Mouse (Mus musculus): Measurements from ENCODE around the gene Ispd.
A peak's percentile ranks its signal among the peaks of the same experiment; 100 is the strongest.

The Ispd gene

DNA sequence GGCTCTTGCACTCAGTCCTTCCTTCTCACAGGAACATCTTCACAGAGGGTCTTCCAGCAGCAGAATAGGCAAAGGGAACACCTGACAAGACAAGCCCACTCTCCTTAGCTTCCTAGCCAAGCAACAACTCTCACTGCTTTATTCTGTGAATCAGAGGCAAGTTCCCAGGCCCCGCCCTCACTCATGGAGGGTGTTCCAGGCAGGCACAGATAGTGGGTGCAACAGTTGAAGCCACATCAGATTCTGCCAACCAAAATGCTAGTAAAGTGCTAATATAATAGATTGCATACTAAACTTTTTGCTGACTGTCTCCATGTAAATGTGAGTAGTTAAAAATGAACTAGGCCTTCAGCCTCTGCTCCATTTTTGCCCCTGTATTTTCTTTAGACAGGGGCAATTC lies 173.4 kb downstream of the Ispd start:
- DNase-seq (ENCODE audit: low read depth, low spot score) = no peak

DNA sequence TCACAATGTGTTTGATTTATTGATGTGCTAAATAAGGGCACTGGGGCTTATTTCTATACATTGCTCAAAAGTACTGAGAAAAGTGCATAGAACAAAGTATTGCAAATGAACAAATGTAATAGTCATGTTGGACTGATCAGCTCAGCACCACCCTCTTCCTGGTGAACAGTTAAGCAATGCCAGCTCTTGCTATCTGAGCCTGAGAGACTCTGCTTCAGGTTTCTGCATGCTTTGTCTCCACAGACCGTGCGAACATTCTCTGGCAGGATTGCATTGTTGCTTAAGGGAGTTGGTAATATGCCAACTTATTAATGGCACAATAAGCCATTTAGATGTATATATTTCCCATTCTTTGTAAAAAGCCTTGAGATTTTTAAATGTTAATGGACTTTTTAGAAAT lies 182.9 kb downstream of the Ispd start:
- no peak for DNase-seq (ENCODE audit: low read depth, low spot score)

DNA sequence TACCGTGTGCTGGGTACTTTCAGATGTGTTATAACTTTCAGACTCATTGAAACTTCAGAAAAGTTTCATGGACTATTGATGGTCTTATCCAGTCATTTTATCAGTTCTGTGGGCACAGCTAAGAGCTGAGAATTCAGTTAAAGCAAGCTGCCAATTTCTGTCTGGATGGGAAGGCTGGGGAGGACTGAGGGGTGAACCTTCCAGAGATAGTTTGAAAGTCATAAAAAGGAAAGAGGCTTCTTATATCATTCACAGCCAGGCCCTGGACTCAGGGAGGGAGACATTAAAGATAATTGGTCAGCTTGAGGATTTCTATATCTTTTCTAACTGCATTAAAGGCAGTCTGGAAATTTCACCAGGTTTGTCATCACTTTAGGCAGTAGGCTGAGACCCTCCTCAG lies 185.7 kb downstream of the Ispd start:
- no peak for DNase-seq (ENCODE audit: low read depth, low spot score)

DNA sequence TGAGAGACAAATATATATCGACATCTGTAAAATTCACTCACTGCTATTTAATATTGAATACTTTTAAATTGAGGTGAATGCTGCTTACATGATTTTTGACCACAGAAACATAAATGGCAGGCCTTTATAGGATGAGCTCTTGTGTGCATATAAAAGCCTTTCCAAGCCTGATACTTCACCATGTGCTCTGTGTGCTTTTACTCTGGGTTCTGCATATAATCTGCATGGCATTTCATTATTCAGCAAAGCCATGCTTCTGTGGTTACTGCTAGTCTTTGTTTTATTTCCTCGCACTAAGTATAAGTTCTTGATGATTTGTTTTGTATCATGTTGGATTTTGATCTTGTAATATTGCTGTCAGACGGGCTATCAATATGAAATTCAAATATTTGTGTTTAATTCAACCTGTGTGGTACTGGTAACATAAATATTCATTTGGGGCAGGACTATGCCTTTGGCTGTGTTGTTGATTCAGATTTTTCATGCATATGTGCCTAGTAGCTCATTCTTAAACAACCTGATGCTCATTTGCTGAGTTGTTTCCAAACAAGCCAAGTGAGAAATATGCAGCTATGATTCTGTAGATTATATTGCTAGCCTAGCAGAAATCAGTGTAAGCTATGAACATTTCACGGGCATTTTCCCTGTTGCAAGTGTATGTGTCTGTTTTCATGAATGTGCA lies 189.3 kb downstream of the Ispd start:
- DNase-seq (ENCODE audit: low read depth, low spot score) = no peak

DNA sequence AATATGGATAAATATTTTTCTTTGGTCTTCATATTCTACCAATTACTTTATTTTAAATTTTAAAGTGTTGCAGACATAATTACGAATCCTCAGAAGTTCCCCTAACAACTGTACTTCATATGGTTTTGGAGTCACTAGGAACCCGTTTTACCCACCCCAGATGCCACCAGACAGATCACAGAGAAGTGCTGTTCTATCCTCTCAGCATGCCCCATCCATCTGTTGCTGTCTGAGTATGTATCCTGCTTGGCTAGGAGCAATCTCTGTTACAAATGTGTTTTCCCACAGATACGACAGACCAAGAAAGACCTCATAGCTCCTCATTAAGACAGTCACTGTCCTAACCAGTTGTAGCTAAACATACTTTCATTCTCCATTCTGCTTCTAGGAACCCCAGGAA lies 203.6 kb downstream of the Ispd start:
- no peak for DNase-seq (ENCODE audit: low read depth, low spot score)

DNA sequence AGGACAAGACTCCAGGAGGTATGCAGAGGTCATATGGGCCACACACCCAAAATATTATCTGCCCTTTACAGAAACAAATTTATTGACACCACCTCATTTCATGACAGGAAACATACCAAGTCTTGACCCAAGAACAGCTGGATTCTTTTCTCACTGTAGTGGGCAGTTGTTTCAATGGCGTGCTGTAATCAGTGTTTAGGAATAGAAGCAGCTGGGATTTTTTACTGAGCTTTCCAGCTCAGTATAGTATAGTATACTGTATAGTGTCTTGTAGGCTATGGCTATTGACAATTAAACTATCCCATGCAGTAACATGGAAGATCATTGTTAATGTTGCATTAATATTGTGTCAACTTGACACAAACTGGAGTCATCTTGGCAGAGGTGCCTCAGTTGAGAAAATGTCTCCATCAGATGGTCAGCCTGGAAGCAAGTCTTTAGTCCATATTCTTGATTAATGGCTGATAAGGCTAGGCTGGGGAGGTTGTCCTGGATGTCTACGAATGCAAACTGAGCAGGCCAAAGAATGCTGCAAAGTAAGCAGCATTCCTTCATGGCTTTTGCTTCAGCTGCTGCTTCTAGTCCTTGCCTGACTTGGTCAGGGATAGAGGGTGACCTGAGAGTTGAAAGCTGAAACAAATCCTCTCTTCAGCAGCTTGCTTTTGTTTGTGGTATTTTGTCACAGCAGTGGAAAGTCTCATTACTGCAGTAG lies 216.4 kb downstream of the Ispd start:
- DNase-seq (ENCODE audit: low read depth, low spot score) = no peak

DNA sequence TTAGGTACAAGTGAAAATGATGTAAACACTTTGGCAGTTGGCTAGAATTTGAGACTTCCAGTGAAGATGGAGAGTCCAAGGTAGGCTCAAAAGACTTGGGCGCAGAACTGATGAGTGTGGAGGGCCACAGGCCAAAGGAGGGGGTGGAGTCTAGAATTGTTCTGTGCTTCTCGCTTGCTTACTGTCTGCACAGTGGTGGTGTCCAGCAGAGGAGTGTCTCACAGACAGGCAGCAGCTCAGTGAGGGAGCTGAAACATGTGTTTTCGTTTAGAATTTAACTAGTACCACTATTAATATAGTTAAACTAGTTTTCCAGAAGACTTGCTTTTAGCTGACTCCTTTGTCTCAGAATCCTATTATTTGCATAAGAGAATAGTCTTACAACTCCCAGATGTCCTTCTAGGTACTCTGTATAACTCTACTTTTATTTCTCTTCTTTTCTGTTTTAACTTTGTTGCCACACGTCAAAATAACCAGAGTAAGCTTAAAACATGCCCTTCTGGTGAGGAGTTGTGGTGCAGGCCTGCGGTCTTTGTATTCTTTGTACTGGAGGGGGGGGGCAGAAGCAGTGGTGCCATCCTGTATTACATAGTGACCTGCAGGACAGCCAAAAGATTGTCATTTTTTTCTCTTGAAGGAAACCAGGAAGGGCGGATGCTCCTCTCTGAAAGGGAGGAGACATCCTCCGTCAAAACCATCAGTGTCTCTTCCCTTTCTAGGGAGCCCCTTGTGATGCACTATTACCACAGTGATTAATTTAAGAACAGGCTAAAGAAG lies 240.9 kb downstream of the Ispd start:
- no peak for DNase-seq (ENCODE audit: low read depth, low spot score)

DNA sequence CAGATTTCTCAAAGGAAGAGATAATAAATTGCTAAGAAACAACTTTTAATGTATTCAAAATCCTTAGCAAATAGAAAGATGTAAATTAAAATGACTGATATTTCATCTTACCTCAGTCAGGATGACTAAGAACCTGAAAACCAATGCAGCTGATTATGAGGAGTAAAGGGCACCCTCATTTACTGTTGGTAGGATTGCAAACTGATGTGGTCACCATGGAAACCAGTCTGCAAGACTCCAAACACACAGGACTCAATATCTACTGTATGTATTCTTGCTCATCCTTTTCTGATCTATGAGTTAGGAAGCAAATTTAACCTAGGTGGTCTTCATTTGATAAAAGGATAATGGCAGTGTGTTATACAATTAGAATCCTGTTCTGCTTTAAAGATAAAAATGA lies 246.0 kb downstream of the Ispd start:
- no peak for DNase-seq (ENCODE audit: low read depth, low spot score)

DNA sequence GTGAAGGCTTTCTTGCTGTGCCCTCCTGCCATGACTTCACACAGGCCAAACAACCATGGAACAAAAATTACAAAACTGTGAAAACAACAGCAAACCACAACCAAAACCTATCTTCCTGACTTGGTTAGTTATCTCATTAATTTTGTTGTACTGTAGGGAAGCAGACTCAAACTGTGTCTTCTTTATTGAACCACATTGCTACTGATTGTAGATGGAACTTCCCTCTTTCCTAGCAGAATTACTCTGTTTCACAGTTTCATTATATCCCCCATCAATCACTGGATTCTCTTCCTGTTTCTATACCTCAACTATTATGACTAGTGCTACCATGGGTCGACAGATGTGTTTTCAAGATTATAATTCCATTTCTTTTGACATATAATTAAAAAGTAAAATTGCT lies 251.2 kb downstream of the Ispd start:
- DNase-seq (ENCODE audit: low read depth, low spot score) = no peak

DNA sequence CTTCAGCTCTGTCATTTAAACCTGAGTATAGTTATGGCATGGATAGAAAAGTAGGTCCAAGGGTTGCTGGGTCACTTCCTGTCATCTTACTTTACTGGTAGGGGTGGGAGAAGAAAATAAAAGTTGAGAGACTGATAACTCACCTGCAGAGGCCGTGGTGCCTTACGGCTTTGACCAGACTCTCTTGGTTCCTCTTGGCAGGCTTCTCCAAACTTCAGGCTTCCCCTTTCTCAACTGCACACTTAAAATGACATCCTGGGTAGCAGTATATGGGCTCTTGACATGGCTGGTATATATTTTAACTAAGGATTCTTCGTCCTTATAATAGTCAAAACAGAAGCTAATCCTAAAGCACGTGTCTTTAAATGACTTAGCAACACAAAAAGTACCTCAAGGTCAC lies 266.3 kb downstream of the Ispd start:
- no peak for DNase-seq (ENCODE audit: low read depth, low spot score)

DNA sequence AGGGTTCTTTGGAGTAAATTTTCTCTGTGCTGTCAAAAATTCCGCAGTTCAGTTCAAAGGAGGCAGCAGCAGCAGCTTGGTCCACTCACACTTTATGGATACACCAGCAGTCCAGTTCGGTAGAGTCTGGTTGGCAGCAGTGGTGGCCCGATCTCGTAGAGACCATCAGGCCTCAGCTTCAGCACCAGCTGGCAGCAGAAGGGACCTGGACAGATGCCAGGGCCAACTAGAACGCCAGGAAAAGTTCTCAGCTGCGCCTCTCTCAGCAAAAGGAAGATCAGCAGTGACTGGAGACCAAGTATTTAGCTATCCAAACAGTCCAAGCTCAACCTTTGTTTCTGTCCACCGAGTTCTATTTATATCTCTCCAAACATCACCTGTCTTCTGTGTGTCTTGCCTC lies 281.2 kb downstream of the Ispd start:
- DNase-seq (ENCODE audit: low read depth, low spot score) = no peak

DNA sequence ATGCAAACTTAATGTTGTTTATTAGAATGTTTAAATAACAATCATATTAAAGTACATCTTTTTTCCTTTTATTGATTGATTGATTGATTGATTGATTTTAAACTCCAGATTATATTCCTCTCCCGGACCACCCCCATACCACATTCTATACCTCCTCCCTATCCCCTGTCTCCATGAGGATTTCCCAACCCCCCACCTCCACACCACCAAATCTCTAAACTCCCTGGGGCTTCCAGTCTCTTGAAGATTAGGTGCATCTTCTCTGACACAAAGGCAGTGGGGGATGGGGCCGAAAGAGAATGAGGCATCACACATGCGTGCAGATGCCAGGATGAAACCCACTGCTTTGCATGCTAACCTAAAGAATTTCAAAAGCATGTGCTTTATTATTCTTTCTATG lies 283.5 kb downstream of the Ispd start:
- DNase-seq (ENCODE audit: low read depth, low spot score) = no peak

DNA sequence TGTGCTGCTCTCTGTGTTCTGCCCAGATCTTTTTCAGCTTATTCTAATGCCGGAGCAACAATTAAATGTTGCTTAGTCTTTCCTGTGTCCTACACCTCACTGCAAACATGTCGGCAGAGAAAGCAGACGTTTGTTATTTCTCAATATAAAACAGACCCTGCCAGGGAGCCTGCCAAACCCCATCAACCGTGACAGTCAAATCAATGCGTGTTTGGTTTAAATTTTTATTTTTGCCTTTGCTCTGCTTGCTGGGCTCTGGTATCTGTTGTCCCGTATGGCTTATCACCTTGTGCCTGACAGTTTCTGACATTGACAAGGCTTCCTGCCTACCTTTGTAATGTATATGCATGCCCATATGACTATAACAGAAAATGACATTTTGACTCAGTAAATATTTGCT lies 285.5 kb downstream of the Ispd start:
- no peak for DNase-seq (ENCODE audit: low read depth, low spot score)

DNA sequence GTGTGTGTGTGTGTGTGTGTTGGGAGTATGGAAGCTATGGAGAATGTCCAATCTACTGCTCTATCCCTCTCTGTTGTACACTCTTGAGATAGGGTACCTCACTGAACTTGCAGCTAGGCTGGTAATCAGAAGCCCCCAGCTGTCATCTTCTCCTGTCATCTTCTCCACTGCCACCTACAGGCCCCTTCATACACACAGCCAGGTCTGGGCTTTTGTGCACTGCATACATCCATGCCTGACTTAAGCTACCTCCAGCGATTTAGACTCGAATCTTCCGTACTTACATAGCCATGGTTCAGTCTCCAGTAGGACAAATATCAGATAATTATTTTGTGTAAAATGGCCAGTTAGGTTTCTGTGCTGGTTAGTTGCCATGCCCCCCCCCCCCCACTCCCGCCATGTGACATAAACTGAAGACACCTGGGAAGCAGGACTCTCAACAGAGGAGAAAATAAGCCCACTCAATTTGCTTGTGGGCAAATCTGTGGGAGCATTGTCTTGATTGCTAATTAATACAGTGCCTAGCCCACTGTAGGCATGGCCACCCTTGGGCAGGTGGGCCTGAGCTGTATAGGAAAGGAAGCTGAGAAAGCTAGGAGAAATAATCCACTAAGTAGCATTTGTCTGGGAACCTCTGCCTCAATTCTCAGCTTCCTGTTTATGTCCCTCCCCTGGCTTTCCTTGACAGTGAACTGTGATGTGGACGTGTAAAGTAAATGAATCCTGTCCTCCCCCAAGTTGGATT lies 289.1 kb downstream of the Ispd start:
- no peak for DNase-seq (ENCODE audit: low read depth, low spot score)

DNA sequence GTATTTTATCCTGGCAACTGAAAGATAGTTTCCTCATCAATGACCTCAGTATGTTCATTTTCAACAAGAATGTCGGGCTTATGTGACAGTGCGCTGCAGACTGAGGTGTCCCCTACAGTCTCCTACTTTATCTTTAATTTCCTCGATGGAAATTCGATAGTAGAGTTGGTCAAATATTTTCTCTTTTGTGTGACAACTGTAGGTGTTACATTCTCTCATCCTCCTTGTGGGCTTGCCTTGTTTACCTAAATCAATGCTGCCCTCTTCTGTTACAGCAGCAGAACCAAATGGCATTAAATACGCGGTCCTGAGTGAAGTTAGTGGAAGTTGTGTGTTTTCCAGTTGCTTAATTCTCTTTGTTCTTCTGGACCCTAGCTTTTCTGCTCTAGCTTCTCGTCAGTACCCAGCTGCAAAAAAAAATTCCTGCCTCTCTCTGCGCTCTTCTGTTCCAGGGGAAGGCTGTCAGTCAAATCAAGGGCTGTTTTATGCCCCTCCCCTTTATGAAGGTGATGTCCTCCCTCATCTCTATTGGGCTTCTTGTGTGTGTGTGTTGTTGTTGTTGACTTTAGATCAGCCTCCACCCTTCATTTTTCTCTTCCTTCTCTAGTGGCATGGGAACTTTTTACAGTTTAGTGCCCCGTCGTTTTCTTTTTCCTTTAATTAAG lies 289.8 kb downstream of the Ispd start:
- peak; percentile 38 for DNase-seq (ENCODE audit: low read depth, low spot score)

DNA sequence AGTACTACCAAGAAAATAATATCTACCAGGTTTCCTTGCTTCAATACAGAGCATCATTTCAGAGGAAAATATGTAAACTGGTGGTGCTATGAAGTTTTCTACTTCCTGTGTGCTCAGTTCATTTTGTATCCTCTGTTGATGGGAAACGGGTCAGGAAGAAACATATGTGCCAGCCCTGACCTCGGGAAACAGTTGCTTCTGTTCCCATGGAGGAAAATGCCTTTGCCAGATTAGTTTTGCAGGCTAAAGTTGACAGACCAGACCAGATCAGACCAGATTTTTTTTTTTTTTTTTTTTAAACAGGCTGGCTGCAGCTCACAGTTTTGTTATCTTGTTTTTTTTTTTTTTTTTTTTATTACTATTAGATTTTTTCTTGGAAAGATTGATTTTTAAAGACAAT lies 293.2 kb downstream of the Ispd start:
- DNase-seq (ENCODE audit: low read depth, low spot score) = no peak

DNA sequence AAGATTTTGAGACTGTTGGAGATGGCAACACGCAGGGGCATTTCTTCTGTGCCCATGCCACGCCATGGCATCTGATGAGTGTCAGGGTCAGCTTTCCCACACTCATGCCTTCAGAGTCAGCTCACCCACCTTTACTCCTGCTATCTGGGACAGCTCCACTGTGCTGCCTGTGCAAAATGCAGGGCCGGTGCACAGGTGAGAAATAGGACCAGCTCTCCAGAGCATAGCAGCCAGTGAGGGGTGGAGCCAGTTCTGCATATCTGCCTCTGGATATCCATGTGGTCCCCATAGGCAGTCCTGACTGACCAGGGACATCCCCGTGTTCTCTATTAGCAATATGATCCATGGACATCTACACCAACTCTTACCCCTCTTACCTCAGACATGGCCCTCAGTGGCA lies 297.0 kb downstream of the Ispd start:
- no peak for DNase-seq (ENCODE audit: low read depth, low spot score)

DNA sequence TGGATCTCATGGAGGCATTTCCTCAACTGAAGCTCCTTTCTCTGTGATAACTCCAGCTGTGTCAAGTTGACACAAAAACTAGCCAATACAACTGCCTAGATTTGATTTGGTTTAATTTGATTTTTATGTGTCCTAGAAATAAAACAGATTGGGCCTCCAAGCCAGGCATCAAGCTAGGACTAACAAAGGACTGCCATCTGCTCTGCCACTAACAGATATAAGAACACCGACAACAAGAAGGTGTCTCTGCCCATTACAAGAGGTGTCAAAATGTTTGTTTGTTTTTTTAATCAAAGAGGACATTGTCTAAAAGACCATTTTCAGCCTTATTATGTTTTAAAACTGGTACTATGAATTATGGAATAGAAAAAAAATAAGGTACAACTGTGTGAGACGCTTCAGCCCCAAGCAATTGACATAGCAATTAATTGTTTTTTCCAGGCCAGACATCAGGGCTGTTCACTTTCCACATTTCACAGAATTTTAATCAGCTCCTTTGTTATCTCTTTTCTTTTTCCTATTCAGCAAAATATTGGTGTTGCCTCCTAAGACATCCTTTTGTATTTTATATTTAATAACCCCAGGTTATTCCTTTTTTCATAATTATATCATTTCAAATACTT lies 299.7 kb downstream of the Ispd start:
- no peak for DNase-seq (ENCODE audit: low read depth, low spot score)

DNA sequence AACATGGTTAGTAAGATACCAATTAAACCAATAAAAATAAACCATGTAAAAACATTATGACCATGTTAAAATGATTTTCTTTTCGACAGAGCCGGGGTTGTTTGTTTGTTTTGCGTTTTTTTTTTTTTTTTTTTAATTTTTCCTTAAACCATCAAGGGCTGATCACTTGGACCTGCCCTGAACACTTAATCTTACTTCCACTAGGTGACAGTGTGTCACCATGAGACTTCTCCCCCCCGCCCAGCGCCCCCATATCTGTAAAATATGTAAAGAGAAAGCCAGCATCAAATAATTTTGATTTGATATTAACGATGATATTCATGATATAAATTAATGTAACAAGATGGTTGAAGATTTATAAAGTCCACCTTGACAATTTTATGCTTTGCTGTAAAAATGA lies 300.5 kb downstream of the Ispd start:
- DNase-seq (ENCODE audit: low read depth, low spot score) = no peak

DNA sequence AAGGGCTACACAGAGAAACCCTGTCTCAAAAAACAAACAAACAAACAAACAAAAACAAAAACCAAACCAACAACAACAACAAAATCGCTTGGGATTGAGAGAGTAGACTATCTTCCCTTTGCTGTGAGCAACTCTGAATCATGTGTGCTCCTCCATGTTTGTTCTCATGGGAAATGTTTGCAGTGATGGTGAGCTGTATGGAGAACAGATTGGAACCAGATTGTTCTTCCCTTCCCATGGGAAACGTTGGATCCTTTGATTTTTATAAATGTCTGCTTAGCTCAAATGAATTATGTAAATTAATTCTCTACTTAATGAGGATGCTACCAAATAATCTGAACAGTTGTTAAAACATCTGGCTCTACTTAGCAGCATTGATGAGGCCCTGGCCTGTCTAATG lies 312.8 kb downstream of the Ispd start:
- no peak for DNase-seq (ENCODE audit: low read depth, low spot score)

DNA sequence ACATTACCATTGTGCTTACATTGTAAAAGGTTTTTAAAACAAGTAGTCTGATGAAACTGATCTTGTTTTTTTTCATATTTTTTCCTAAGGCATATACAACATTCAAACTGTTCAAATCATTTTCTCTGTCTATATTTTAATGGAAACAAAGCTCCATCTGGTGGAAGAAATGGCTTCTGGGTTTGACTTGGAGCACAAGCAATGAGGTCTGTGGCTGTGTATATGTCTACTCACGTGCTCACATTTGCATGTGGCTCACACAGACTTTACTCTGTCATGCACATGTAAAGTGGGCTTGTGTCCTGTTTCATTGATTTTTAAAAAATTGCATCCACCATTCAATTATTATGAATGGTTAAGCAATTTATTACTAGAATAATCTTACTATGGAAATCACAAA lies 323.1 kb downstream of the Ispd start:
- no peak for DNase-seq (ENCODE audit: low read depth, low spot score)

All from telencephalon, adult 2 months (tissue).